Mouse (Mus musculus) stomach, postnatal 0 days (tissue): ENCODE data around the gene Gm17334.

Source experiments
- CTCF ChIP-seq: IDR thresholded peaks from 2 replicates; pipeline ENCODE4 v1.5.1; 2016; ENCODE audit warnings: antibody characterized with exemption, low read depth, mild to moderate bottlenecking, moderate library complexity
- EP300 ChIP-seq: optimal IDR thresholded peaks from 2 replicates; pipeline ENCODE3; 2016; ENCODE audit warnings: antibody characterized with exemption

GRCm38 (mm10) chr11:53781964-53782363 is 9.0 kb upstream of the Gm17334 start:
- TF ChIP-seq CTCF = no peak
- no peak for TF ChIP-seq EP300
